Mouse (Mus musculus): ENCODE measurements at regions not wholly inside any gene's neighbourhood (a gene's known extent, or its start where the extent isn't known, plus 50 kb on each side); places are given as distances from the start of the nearest gene placed in this dataset.

DNA sequence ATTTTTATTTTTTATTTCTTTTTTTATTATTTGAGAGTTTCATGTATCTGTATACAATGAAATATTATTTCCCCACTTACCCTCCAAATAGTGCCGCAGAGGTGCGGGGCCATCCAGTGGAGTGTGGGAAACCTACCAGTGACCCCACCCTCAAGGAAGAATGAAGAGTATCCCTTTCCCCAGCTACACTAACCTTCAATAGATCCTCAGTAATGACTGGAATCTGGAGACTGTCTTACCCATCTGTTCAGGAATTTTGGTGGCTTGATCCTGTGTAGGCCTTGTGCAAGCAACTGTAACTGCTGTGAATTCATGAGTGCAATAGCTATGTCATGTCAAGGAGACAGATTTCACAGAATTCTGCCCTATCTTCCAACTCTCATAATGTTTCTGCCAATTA, 153.9 kb upstream of the Slc22a23 start:
- H3K27ac ChIP-seq, result no peak overlapping the region

DNA sequence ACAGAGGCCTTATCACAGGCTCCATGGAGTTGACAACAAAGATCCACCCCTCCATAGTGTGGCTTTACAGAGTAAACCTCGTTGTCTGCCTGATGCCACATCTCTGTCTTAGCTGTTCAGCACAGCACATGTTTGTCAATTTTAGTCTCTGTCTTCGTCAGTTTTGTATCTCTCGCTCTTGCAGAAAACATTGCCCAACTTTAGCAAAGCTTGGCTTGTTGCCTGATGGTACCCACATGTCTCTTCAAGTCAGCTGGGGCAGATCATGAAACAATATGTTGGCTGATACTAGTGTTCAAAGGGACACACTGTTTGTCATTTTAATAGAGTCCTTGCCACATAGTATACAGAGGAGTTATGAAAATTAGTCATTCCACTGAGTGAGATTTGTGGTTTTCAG, 152.7 kb upstream of the Slc22a23 start:
- H3K27me3 ChIP-seq (ENCODE audit: control insufficient read depth, insufficient read depth, low read length), result no peaks in the 10 kb centered on the region
- H3K36me3 ChIP-seq (ENCODE audit: control insufficient read depth, insufficient read depth, low read length), result no peaks in the 10 kb centered on the region
- WGBS, result 88% methylated on average over 3 of the region's 3 CpGs
- no peaks in the 10 kb centered on the region for H3K79me2 ChIP-seq (replicated peaks; ENCODE audit: control insufficient read depth, insufficient read depth, low read length)
- intact Hi-C loops (cut with DNase I), result no loop called here
- DNase-seq, result no peak
- H3K4me1 ChIP-seq (ENCODE audit: control insufficient read depth, insufficient read depth, low read length), result no peaks in the 10 kb centered on the region
- TF ChIP-seq EP300 (IDR thresholded peaks at IDR 0.05; ENCODE audit: insufficient read depth, low read depth, low read length) (no peak), POLR2A (IDR thresholded peaks at IDR 0.05; ENCODE audit: insufficient read depth, low read depth, low read length) (no peak), CTCF (IDR thresholded peaks at IDR 0.05) (no peak)
- H3K4me3 ChIP-seq, result no peak overlapping the region
- no peak overlapping the region for H3K9ac ChIP-seq (ENCODE audit: low read depth, low read length)
- no peak overlapping the region for H3K27ac ChIP-seq

More for the DNA sequence above, 153.9 kb upstream of the Slc22a23 start:
- Histone ChIP-seq H3K79me2 (replicated peaks; ENCODE audit: control insufficient read depth, insufficient read depth, low read length) (no peaks in the 10 kb centered on the region), H3K27me3 (ENCODE audit: control insufficient read depth, insufficient read depth, low read length) (no peaks in the 10 kb centered on the region), H3K36me3 (ENCODE audit: control insufficient read depth, insufficient read depth, low read length) (no peaks in the 10 kb centered on the region), H3K9ac (ENCODE audit: low read depth, low read length) (no peak overlapping the region), H3K4me3 (no peak overlapping the region), H3K4me1 (ENCODE audit: control insufficient read depth, insufficient read depth, low read length) (no peaks in the 10 kb centered on the region)
- intact Hi-C loops (cut with DNase I), result no loop called here
- TF ChIP-seq POLR2A (IDR thresholded peaks at IDR 0.05; ENCODE audit: insufficient read depth, low read depth, low read length), result no peak
- TF ChIP-seq CTCF (IDR thresholded peaks at IDR 0.05), result no peak
- TF ChIP-seq EP300 (IDR thresholded peaks at IDR 0.05; ENCODE audit: insufficient read depth, low read depth, low read length), result no peak
- WGBS, result 94% methylated on average over 2 of the region's 2 CpGs
- no peak for DNase-seq

- Histone ChIP-seq H3K4me3 (no peak overlapping the region), H3K9ac (ENCODE audit: low read depth, low read length) (no peak overlapping the region), H3K4me1 (ENCODE audit: control insufficient read depth, insufficient read depth, low read length) (no peaks in the 10 kb centered on the region), H3K27me3 (ENCODE audit: control insufficient read depth, insufficient read depth, low read length) (no peaks in the 10 kb centered on the region), H3K36me3 (ENCODE audit: control insufficient read depth, insufficient read depth, low read length) (no peaks in the 10 kb centered on the region), H3K79me2 (replicated peaks; ENCODE audit: control insufficient read depth, insufficient read depth, low read length) (no peaks in the 10 kb centered on the region), H3K27ac (no peak overlapping the region)
- intact Hi-C loops (cut with DNase I), result no loop called here
- 87% methylated on average over 1 of the region's 1 CpGs for WGBS
- DNase-seq, result no peak
- no peak for TF ChIP-seq CTCF (IDR thresholded peaks at IDR 0.05)
- TF ChIP-seq EP300 (IDR thresholded peaks at IDR 0.05; ENCODE audit: insufficient read depth, low read depth, low read length), result no peak
These were observed 139.8 kb upstream of the Slc22a23 start for GRCm38 (mm10) chr13:34484831-34485230.

- intact Hi-C loops (cut with DNase I), result no loop called here
- WGBS, result 90% methylated on average over 10 of the region's 10 CpGs
These were observed 136.5 kb upstream of the Slc22a23 start for GRCm38 (mm10) chr13:34481461-34481860.

DNA sequence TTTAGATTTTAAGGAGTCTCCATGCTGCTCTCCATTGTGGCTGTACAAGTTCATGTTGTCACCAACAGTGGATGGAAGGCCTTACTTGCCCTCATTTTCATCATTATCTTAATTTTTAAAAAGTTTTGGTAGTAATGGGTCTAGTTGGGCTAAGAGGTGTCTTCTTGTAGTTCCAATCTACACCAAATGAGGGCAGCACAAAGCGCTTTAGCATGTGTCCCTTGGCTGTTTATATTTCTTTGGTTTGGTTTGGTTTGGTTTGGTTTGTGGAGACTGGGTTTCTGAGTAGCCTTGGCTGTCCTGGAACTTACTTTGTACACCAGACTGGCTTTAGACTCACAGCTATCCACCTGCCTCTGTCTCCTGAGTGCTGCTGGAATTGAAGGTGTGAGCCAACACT, 125.4 kb upstream of the Slc22a23 start:
- no peak for DNase-seq
- 100% methylated on average over 1 of the region's 1 CpGs for WGBS
- H3K36me3 ChIP-seq (ENCODE audit: control insufficient read depth, insufficient read depth, low read length), result no peaks in the 10 kb centered on the region
- no peak overlapping the region for H3K27ac ChIP-seq
- H3K27me3 ChIP-seq (ENCODE audit: control insufficient read depth, insufficient read depth, low read length), result no peaks in the 10 kb centered on the region
- no peak overlapping the region for H3K4me3 ChIP-seq
- no peak overlapping the region for H3K9ac ChIP-seq (ENCODE audit: low read depth, low read length)
- intact Hi-C loops (cut with DNase I), result no loop called here
- H3K79me2 ChIP-seq (replicated peaks; ENCODE audit: control insufficient read depth, insufficient read depth, low read length), result no peaks in the 10 kb centered on the region
- H3K4me1 ChIP-seq (ENCODE audit: control insufficient read depth, insufficient read depth, low read length), result no peaks in the 10 kb centered on the region
- TF ChIP-seq CTCF (IDR thresholded peaks at IDR 0.05) (peak; percentile 40), POLR2A (IDR thresholded peaks at IDR 0.05; ENCODE audit: insufficient read depth, low read depth, low read length) (no peak), EP300 (IDR thresholded peaks at IDR 0.05; ENCODE audit: insufficient read depth, low read depth, low read length) (no peak)

More at GRCm38 (mm10) chr13:34481461-34481860, 136.5 kb upstream of the Slc22a23 start:
- Histone ChIP-seq H3K79me2 (replicated peaks; ENCODE audit: control insufficient read depth, insufficient read depth, low read length) (no peaks in the 10 kb centered on the region), H3K4me1 (ENCODE audit: control insufficient read depth, insufficient read depth, low read length) (no peaks in the 10 kb centered on the region), H3K9ac (ENCODE audit: low read depth, low read length) (no peak overlapping the region), H3K27me3 (ENCODE audit: control insufficient read depth, insufficient read depth, low read length) (no peaks in the 10 kb centered on the region), H3K27ac (no peak overlapping the region), H3K36me3 (ENCODE audit: control insufficient read depth, insufficient read depth, low read length) (no peaks in the 10 kb centered on the region), H3K4me3 (no peak overlapping the region)
- DNase-seq, result no peak
- TF ChIP-seq CTCF (IDR thresholded peaks at IDR 0.05), result no peak
- no peak for TF ChIP-seq POLR2A (IDR thresholded peaks at IDR 0.05; ENCODE audit: insufficient read depth, low read depth, low read length)
- TF ChIP-seq EP300 (IDR thresholded peaks at IDR 0.05; ENCODE audit: insufficient read depth, low read depth, low read length), result no peak

- H3K4me1 ChIP-seq (ENCODE audit: control insufficient read depth, insufficient read depth, low read length), result no peaks in the 10 kb centered on the region
- no peaks in the 10 kb centered on the region for H3K79me2 ChIP-seq (replicated peaks; ENCODE audit: control insufficient read depth, insufficient read depth, low read length)
- intact Hi-C loops (cut with DNase I), result no loop called here
- H3K27me3 ChIP-seq (ENCODE audit: control insufficient read depth, insufficient read depth, low read length), result no peaks in the 10 kb centered on the region
- 78% methylated on average over 5 of the region's 5 CpGs for WGBS
- no peak overlapping the region for H3K9ac ChIP-seq (ENCODE audit: low read depth, low read length)
- H3K36me3 ChIP-seq (ENCODE audit: control insufficient read depth, insufficient read depth, low read length), result no peaks in the 10 kb centered on the region
- no peak for TF ChIP-seq CTCF (IDR thresholded peaks at IDR 0.05)
- no peak for TF ChIP-seq EP300 (IDR thresholded peaks at IDR 0.05; ENCODE audit: insufficient read depth, low read depth, low read length)
- no peak for TF ChIP-seq POLR2A (IDR thresholded peaks at IDR 0.05; ENCODE audit: insufficient read depth, low read depth, low read length)
- no peak overlapping the region for H3K27ac ChIP-seq
- H3K4me3 ChIP-seq, result no peak overlapping the region
- DNase-seq, result peak; percentile 25 to 33
These were observed 124.6 kb upstream of the Slc22a23 start for GRCm38 (mm10) chr13:34469568-34469967.

Data from heart, adult 2 months (tissue).